Mouse (Mus musculus) frontal cortex, postnatal 14 days (tissue): ENCODE measurements at regions not wholly inside any gene's neighbourhood (a gene's known extent, or its start where the extent isn't known, plus 50 kb on each side); places are given as distances from the start of the nearest gene placed in this dataset.

Experiments
- DNase-seq, 2 experiments: peaks; one replicate each; pipeline ENCODE4 v3.0.0; 2022; ENCODE audit warnings: low spot score in 2 of 2

DNA sequence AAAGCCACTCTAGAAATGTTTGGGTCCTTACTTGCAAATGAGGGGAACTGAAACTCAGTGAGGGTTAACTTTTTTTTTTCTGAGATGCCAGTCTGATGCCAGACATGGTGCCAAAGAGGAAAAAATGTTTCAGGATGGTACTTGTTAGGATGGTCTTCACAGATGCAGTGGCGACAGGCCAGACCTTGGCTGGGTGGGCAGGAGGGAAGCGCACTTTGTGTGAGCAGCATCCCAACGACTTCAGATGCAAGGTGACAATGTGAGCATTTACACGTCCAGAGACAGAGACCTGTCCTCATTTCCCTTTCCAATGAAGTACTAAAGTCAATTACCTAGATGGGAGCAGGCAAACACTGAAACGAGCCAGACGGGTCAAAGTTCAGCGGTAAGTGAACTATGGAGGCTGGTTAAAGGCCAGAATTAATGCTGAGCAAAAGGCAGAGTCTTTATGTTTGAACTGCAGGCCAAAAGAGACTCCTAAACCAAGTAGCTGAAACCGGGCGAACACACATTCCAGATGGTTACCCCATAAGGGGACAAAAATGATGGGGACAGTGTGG is 213.7 kb upstream of the Ccdc122 start:
- DNase-seq = no peak

DNA sequence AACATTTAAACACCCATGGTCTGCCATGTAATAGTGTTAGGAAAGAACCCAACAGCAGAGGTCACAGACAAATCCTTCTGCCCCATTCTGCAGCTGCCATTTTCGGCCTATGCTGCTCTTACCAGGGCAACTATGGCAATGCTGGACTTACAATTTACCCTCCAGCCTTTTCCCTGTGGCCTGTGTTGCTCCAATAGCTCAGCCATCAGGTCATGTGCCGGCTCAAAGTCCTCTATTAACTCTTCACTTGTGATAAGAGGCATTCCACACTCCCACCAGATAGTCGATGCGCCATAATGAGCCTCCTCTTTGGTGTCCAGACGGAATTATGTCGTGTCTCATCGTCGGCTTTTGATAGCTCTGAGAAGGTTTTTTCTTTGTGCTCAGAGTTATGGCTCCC is 214.7 kb upstream of the Ccdc122 start:
- DNase-seq = no peak

DNA sequence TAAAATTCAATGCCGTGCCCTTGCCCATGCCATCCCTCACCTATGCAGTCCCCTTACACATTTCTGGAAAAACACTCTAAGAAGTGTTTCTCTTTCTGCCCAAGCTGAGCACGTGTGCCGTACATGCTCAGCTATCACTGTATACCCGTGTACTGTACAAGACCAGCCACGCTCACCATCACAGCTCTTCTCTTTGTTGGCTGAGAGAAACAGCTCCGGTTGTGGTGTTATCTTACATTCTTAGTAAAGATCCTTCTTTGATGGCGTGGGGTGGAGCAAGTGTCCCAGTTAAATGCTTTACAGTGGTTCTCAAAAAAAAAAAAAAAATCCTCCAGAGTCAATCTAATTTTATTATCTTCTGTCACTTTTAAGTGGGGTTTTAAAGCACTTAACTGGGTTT is 215.1 kb upstream of the Ccdc122 start:
- DNase-seq = no peak

DNA sequence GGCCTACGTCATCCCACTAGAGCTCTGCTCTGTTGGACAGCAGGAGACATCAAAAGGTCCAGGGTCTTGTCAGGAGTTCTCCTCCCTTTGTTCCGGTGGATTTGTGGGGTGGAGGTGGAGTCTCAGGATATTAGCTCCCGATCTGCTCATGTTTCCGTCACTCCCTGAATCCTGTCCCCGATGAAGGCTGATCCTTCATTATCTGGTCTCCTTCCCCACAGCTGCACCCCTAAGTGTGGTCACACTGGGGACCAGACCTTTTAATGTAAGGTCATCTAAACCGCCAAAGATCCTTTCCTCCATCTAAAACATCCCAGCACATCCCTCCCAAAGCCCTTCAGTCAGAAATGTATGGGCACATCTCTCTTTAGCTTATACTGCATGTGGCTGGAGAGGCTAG is 215.6 kb upstream of the Ccdc122 start:
- no peak for DNase-seq

DNA sequence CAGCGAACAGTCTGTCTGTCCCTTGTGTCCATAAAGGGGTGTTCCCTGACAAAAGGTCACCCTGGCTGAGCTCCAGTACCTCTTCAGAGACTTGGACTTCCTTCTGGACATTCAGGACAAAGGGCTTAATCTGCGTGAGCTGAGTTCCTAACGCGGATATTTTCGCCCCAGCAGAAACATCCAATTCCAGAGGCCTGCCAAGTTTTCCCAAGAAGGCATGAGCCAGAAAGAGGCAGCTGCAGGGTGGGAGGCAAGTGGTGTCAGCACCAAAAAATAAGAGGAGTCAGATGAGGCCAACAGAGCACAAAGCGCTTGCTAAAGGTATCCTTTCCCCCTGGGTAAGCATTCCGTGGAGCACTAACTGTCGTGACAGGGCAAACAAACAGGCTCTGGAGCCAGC is 216.9 kb upstream of the Ccdc122 start:
- peak; percentile 68 to 80 for DNase-seq

DNA sequence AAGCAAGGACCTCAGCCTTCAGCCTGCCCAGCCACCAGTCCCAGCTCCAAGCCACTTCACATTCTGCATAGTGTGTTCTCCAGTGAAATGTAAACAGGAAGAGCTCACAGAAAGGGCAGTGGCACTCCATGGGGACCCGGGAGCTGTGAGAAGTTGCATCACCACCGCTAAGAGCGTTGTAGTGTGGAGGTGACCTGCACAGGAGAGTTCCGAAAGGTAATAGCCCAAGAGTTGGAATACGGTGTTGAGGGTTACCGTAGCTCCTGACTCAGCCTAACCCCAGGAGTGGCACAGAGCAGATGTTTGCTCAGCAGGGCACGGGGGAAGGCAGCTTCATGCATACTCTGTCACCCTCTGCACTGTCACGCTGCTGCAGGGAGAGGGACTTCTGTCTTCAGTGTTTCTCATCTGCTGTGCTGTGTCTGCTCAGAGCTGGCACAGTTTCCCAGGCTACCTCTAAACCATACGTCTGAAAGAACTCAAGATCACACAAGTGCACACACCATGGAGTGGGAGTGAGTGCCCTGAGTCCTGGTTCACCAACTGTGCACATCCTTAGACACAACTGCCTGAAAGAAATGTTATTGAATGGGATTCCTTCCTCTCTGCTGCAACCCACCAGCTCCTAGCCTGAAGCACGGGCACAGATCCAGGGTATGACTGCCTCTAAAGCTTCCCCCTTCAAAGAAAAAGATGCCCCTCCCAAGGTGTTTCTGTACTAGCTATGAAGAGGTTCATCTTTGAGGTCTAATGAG is 218.1 kb upstream of the Ccdc122 start:
- DNase-seq = no peak

DNA sequence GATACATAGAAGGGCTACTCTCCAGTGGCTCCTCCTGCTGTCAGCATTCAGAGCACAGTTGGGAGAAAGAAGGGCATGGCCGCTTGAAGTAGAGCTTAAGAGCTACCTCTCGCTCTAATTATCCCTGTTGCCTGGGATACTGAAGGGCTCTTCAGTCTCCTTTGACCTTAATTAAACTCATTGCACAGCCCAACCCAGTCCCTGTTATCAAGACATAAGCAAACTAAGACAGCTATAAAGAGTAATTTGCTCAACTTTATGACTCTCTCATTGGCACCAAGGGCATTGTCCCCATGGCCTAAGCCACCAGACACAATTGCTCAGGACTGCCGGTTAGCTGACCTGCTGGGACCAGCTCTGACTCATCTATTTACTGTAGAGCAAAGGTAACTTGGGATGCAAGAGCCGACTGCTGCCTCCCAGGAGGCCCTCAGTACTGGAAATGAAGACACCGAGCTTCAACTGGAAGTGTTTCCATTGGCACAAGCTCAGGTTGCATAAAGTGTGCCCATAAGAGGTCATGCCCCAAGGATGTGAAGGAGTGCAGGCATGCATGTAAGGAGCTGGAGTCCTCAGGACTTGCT is 219.3 kb upstream of the Ccdc122 start:
- DNase-seq = no peak

DNA sequence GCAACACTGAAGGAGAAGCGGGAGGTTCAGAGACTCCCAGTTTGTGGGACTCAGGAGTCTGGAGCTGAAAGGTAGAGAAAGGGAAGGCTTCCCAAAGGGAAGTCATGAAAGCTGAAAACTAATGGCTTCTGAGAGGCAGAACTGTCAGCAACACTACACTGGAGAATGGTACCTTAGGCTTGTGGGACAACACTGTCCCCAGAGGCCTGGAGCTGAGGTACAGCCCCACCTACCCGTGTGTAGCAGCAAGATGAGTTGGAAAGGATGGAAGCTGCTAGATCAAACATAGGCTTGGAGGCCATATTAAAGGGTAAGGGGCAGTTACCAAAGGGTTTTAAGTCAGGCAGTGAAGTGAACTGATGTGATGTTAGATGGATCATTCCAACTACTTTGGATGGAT is 219.9 kb upstream of the Ccdc122 start:
- DNase-seq = no peak

DNA sequence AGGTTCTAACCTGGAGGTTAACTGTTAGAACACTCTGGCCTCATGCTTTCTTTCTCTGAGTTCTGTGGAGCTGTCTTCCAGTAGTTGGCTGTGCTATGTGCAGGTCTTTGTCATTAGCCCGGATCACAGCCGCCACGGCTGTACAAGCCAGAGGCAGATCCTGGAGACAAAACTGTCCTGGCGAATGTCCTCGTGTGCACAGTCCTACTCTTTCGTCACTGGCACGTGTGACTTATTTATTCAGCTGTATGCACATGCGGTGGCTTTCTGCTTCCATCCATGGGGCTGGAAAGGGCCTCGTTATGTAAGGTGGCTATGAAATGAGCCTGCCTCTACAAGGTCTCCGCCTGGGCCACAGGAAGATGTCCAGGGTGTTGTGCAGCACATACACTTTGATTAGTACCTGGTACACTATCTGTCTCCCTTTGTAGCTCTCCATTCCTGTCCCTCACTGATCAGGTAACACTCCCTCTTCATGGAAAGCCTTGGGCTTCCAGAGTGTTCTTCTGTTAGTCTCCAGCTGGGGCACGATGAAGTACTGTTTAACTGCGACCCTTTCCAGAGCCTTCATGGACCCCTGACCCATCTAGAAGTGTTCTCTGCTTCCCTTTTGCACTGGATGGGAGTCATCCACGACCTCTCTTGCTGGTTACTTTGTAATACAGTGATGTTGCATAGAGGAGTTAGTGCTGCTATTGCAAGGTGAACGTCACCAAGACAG is 224.3 kb upstream of the Ccdc122 start:
- no peak for DNase-seq

DNA sequence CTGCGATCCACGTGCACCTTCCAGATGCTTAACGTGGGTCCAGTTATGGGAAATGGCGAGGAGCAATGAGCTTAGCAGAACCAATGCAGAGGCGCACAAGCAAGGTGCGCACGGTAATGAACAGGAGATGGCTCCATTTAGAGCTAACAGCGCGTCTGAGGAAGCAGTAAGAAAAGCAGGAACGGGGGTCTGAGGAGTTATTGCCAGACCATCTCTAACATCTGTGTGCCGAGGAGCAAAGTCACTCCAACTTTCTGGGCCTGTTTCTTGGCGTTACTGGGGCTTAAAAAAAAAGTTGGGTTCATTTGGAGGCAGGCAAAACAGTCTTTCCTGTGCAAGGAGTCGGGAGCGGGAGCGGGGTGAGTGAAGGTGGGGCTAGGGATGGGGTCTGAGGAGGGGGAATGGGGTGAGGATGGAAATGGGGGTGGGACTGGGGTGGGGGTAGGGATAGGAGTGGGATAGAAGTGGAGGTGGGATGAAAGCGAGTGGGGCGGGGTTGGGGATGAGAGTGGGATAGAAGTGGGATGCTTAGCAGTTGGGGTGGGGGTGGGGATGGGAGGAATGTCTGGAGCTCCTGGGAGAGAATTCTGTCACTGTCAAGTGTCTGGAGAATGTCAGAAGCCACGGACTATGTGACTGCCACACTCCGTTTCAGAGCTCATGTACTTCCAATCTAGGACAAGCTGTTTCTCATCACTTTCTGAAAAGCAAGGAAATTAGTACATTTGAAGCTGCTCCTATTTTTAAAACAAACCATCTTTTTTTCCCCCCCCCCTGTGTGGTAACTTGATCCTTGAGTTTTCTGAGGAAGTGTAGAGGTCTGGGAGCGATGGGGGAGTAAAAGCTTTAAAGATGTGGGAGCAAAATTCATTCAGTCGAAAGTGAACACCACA is 225.6 kb upstream of the Ccdc122 start:
- DNase-seq = no peak

DNA sequence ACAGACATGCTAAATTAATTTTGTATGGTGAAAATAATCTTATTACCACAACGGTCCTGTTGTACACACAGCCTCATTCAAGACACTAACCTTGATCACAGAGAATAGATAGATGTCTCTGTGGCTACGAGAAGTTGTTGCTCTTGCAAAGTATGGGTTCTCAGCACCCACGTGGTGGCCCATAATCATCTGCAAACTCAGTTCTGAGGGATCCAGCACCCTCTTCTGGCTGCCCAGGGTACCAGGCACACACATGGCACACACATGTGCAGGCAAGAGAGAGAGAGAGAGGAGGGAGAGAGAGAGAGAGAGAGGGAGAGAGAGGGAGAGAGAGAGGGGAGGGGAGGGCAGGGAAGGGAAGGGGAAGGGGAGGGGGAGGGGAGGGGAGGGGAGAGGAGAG is 226.5 kb upstream of the Ccdc122 start:
- no peak for DNase-seq

DNA sequence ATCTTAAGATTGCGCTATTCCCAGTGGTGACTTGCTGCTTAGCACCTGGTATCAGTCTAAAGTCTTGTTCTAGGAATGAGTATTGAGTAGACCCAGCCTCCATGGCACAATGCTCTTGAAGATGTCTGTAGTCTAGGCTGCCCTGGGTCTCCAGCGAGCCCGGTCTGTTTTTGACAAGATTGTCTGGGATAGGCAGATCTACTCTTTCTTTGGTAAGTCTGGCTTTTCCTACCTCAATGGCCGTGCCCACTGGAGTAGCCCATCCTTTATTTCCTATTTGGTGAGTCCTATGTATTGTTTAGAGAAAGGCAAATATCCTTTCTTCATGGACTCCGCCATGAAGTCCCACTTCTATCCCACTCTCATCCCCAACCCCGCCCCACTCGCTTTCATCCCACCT is 227.2 kb upstream of the Ccdc122 start:
- no peak for DNase-seq

DNA sequence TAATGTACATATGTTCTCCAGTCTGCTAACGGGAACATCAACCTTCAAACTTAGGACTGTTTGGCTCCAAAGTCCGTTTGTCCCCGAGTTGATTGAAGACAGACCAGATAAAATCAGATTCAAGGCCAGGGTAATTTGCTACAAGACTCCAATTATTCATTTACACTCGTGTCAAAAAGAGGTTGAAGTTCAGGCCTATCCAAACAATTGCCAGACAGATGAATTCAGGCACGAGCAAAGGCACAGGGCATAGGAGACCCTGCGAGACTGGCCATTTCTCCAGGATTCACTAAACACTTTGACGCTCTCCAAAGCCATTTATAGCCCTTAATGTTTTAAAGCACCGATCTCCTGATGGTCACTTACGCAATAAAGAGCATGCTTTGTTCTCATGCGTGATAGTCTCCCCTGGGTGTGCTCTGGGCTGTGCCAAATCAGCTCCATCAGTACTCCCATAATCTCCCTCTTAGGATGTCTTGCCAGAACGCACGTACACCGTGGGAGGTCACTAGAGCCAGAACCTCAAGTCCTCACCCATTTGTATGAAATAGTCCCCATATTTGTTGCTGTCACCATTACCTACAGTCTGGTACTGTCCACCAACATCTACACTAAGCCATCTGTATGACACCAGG is 231.3 kb upstream of the Ccdc122 start:
- no peak for DNase-seq

DNA sequence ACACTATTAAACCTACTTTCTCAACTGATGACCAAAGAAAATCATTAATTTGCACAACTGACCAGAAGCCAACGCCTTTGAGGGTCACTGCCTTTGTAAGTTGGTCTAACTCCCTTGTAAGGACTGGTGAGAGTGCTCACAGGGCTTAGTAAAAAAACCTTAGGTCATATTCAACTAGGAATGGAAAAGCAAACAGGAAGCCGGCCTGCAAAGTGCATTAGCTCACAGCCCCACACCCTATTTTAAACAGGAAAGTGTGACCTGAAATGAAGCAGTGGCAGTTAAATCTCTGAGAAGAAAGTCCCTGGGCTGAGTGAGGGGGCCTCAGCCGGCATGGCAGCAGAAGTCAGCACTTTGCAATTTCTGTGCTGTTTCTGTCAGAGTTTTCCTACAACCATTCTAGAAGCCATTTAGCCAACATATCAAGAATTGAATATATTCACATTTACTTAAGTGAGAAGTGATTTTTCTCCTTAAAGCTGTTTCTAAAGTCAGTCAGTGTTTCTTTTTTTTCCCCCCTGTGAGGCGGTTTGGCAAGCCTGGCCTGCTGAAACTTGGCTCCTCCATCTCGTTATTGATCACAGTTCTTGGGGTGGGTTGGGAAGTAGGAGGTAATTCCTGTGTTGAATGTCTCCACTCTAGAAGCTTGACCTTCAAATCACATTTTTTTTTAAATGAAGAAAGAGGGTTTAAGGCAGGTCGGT is 232.0 kb upstream of the Ccdc122 start:
- DNase-seq = no peak

DNA sequence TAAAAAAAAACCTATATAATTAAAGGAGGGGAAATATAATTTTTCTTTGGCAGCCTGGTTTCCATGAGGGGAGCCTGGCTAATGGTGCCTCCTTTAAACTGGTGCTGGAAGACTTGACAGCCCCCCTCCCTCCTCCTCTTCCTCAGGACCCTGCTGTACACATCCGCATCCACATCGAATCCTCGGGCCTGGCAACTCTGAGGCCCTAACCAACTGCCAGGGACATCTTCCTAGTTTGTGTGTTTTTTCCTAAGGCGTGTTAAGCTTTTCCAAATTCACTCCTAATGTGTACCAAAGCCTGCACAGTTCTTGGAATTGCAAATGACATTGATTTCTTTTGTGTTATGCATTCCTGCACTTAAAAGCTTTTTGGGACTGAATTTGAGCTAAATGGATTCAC is 236.4 kb upstream of the Ccdc122 start:
- no peak for DNase-seq

DNA sequence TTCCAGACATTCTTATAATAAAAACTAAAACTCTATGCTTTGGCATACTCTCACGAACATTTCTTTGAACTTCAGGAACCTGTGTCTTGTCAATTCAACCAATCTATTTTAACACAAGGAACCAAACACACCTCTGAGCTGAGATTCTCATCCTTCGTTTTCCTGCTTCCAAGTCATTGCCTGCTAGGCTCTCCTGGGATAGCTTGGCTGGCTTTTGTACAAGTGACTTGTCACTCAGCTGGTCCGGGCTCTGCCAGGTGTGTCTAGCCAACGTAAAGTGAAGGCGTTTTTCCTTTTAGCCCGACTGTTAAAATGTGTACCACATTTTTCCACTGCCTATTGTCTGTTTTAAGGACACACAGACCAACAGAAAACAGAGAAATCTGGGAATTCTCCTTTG is 236.8 kb upstream of the Ccdc122 start:
- no peak for DNase-seq

DNA sequence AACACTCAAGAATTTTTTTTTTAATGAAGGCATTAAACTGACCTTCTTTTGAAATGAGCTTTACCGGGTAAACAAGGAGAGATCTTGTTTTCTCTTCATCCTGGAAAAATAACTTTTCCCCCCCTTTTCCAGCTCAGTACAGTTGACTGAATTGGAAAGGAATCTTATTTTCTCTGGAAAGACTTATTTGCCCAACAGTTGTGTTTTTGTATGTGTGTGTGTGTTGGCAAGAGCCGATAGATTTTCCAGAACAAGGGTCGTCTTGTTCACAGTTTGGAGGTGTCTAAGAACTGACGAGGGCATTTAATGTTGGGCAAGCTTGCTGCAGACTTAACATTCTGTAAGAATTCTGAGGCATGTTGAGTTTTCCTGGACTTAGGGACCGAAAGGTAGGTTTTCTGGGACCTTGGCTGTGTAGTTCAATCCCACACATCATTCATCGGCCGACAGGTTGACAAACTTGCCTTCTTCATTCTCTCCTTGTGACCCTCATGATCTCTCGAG is 237.6 kb upstream of the Ccdc122 start:
- no peak for DNase-seq

DNA sequence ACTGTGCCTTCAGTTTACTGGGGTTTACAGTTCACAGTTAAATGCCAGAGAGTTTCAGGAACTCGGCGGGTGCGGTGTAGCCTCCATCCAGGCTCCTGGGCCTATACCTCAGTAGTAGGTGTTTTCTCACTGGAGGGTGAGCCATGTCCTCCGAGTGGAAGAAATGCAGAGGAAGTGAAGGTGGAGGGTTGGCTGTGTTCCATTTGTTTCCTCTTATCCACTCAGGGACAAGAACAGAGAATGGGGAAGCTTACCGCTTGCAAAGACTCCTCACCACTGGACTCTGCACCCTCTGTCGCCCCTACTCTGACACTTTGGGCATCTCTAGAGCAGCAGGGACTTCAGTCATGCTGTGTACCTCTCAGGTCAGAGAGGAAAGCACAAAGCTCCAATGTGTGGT is 238.1 kb upstream of the Ccdc122 start:
- no peak for DNase-seq

DNA sequence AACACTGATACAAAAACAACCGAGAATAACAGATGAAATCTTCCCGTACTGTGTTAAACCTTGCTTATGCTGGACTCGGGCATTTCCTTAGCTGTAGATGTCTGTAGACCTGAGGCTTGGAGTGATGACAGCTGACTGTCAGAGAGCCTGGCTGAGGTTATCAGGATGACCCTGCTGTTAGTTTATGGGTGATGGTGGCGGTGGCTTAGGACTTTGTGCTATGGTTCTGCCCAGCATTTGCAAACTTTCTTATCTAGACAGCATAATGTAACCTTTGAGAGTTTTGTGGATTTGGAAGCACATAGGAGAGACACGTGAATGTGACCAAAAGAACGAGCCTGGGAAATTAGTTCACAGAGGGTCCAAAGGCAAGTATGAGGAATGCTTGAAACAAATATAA is 239.1 kb upstream of the Ccdc122 start:
- no peak for DNase-seq

DNA sequence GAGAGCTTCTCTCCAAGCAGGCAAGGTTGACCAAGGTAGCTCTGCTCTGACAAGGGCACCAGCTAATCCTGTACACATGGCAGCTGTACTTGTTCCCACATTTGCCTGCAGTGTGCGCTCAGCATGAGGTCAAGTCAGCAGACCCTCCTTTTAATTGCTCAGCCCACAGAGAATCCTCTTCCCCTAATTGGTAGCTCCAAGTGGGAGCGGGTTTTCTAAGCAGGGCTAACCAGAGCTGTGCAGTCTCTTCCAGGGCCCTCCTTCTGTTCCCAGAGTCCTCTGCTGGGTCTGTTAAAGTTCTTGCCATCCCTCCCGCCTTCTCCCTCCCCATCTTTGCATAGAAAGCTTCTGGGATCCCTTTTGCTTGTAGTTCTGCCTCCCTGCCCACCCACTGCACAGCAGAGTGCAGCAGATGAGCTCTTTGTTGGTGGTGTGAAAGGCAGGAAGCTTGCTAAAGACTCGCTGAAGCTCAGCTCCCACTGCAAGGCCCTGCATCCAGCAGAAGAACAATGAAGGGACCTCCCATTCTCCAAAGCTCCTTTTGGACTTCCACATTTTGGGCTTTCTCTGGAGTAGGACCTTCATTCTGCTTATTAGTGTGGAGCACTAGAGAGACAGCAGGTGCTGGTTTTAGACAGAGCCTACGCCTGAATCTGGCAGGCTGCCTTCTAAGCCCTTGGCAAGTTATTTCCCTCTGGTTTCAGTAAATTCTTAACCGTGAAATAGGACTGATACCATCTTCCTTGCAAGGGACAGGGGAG is 235.3 kb upstream of the Serp2 start:
- peak in 1 of 2 experiments; percentile 52 for DNase-seq
